Mouse (Mus musculus): ENCODE measurements around the gene Foxm1. TPM values are rescaled to one million over a fixed set of nuclear protein-coding genes. Genes with fewer than 3 reads are reported as not detected.
"Not testable (repeated sequence)": the region's sequence is repeated elsewhere in the genome, so short reads cannot be mapped to it uniquely, and the experiment has no call there.

Foxm1 gene
- total RNA-seq, 4 experiments from 2014 or later: 1.1 to 1.7 (median 1.4) TPM

GRCm38 (mm10) chr6:128376371-128377085 lies 13.8 kb downstream of the Foxm1 start:
- no peak for DNase-seq (ENCODE audit: low spot score in 2 of 2)

GRCm38 (mm10) chr6:128379636-128380035 lies 16.9 kb downstream of the Foxm1 start:
- DNase-seq (ENCODE audit: low spot score in 2 of 2): no peak

GRCm38 (mm10) chr6:128380594-128381167 lies 17.9 kb downstream of the Foxm1 start:
- DNase-seq (ENCODE audit: low spot score in 2 of 2): not testable (repeated sequence)

- no peak for DNase-seq (ENCODE audit: low spot score in 2 of 2)
Measured at GRCm38 (mm10) chr6:128381254-128381653, 18.5 kb downstream of the Foxm1 start.

GRCm38 (mm10) chr6:128383752-128384151 lies 21.0 kb downstream of the Foxm1 start:
- no peak for DNase-seq (ENCODE audit: low spot score in 2 of 2)

GRCm38 (mm10) chr6:128385026-128385425 lies 22.3 kb downstream of the Foxm1 start:
- no peak for DNase-seq (ENCODE audit: low spot score in 2 of 2)

GRCm38 (mm10) chr6:128389185-128389584 lies 26.4 kb downstream of the Foxm1 start:
- DNase-seq (ENCODE audit: low spot score in 2 of 2): no peak

- no peak for DNase-seq (ENCODE audit: low spot score in 2 of 2)
Measured at GRCm38 (mm10) chr6:128390683-128391082, 27.9 kb downstream of the Foxm1 start.

GRCm38 (mm10) chr6:128397574-128398261 lies 35.0 kb downstream of the Foxm1 start:
- no peak for DNase-seq (ENCODE audit: low spot score in 2 of 2)

GRCm38 (mm10) chr6:128398996-128399395 lies 36.2 kb downstream of the Foxm1 start, which contains the start of gene Nrip2:
Gene Nrip2, plus strand, starts transcription at chr6:128399296.
- DNase-seq (ENCODE audit: low spot score in 2 of 2): no peak

GRCm38 (mm10) chr6:128399421-128400185 lies 36.8 kb downstream of the Foxm1 start:
- peak; percentile 44 to 55 for DNase-seq (ENCODE audit: low spot score in 2 of 2)

- no peak for DNase-seq (ENCODE audit: low spot score in 2 of 2)
Measured at GRCm38 (mm10) chr6:128404708-128405107, 41.9 kb downstream of the Foxm1 start.

- DNase-seq (ENCODE audit: low spot score in 2 of 2): no peak
Measured at GRCm38 (mm10) chr6:128408544-128409125, 45.9 kb downstream of the Foxm1 start.

GRCm38 (mm10) chr6:128410305-128410704 lies 47.5 kb downstream of the Foxm1 start:
- DNase-seq (ENCODE audit: low spot score in 2 of 2): no peak

- peak; percentile 64 to 91 for DNase-seq (ENCODE audit: low spot score in 2 of 2)
Measured at GRCm38 (mm10) chr6:128411115-128411514, 48.3 kb downstream of the Foxm1 start.

GRCm38 (mm10) chr6:128416169-128416568 lies 53.4 kb downstream of the Foxm1 start:
- no peak for DNase-seq (ENCODE audit: low spot score in 2 of 2)

GRCm38 (mm10) chr6:128418076-128418475 lies 55.3 kb downstream of the Foxm1 start:
- DNase-seq (ENCODE audit: low spot score in 2 of 2): no peak

- no peak for DNase-seq (ENCODE audit: low spot score in 2 of 2)
Measured at GRCm38 (mm10) chr6:128421036-128421435, 58.3 kb downstream of the Foxm1 start.

- DNase-seq (ENCODE audit: low spot score in 2 of 2): no peak
Measured at GRCm38 (mm10) chr6:128421480-128421879, 58.7 kb downstream of the Foxm1 start.

- no peak for DNase-seq (ENCODE audit: low spot score in 2 of 2)
Measured at GRCm38 (mm10) chr6:128423496-128424268, 60.9 kb downstream of the Foxm1 start.

Measured in layer of hippocampus, adult 8-10 months (tissue).